Mouse (Mus musculus): Measurements from ENCODE around the gene Plcg2. TPM values are rescaled to one million over a fixed set of nuclear protein-coding genes. Genes with fewer than 3 reads are reported as not detected.

The Plcg2 gene
- polyA plus RNA-seq, 1 experiment: 14.6 TPM

DNA sequence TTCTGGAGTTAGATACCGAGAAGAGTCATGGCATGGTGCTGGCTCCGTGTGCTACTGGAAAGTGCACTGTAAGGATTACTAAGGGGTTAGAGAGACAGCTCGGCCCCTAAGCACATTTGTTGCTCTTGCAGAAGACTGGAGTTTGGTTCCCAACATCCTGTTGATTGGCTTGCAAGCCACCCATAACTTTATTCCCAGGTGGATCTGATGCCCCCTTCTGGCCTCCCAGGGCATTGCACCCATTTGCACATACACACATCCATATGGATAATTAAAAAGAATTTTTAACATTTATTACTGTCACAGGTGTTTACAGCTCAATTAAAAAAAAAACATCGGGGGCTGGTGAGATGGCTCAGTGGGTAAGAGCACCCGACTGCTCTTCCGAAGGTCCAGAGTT, 33.6 kb upstream of the Plcg2 start:
- no peak overlapping the region for H3K27ac ChIP-seq (ENCODE audit: insufficient read depth, low read depth, low read length)
- peak; percentile 59; the same call in 1 of the 2 replicates for TF ChIP-seq CTCF (IDR thresholded peaks at IDR 0.05; ENCODE audit: extremely low read depth, insufficient read length, insufficient replicate concordance, low read depth, low read length)
- no peak for TF ChIP-seq POLR2A (IDR thresholded peaks at IDR 0.05; ENCODE audit: low read depth, low read length)
- no peaks in the 10 kb centered on the region for H3K4me1 ChIP-seq (ENCODE audit: control insufficient read depth, insufficient read depth, insufficient read length, low read length)
- H3K4me3 ChIP-seq (ENCODE audit: low read depth, low read length): no peak overlapping the region
- peaks cover 4% of the 10 kb centered on the region for H3K36me3 ChIP-seq (ENCODE audit: control insufficient read depth, insufficient read depth, low read length)
- no peaks in the 10 kb centered on the region for H3K27me3 ChIP-seq (ENCODE audit: control insufficient read depth, insufficient read depth, low read length)
- WGBS: 95% methylated on average over 6 of the region's 6 CpGs

DNA sequence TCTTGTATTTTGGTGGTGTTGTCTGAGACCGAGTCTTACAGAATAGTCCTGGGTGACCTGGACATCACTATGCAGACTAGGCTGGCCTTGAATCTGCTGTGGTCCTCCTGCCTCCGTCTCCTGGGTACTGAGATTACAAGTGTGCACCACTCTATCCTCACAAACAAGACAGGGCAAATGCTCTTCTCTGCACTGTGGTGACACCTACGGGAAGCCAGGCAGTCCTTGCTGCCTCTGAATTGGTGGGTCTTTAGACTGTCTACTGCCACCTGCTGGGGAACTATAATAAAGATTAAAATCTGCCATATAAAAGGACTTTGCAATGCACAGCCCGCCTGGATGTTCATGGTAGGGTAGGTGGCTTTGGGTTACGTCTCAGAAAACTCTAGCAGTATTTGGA, 32.8 kb upstream of the Plcg2 start:
- peaks cover 3% of the 10 kb centered on the region for H3K4me1 ChIP-seq (ENCODE audit: control insufficient read depth, insufficient read depth, insufficient read length, low read length)
- peaks cover 3% of the 10 kb centered on the region; the same call in 1 of the 2 replicates for H3K27me3 ChIP-seq (ENCODE audit: control insufficient read depth, insufficient read depth, low read length)
- H3K4me3 ChIP-seq (ENCODE audit: low read depth, low read length): no peak overlapping the region
- WGBS: 20% methylated on average over 5 of the region's 5 CpGs
- no peak overlapping the region for H3K27ac ChIP-seq (ENCODE audit: insufficient read depth, low read depth, low read length)
- no peaks in the 10 kb centered on the region; the same call in 1 of the 2 replicates for H3K36me3 ChIP-seq (ENCODE audit: control insufficient read depth, insufficient read depth, low read length)
- no peak for TF ChIP-seq POLR2A (IDR thresholded peaks at IDR 0.05; ENCODE audit: low read depth, low read length)
- peak; percentile 85; the same call in 1 of the 2 replicates for TF ChIP-seq CTCF (IDR thresholded peaks at IDR 0.05; ENCODE audit: extremely low read depth, insufficient read length, insufficient replicate concordance, low read depth, low read length)

DNA sequence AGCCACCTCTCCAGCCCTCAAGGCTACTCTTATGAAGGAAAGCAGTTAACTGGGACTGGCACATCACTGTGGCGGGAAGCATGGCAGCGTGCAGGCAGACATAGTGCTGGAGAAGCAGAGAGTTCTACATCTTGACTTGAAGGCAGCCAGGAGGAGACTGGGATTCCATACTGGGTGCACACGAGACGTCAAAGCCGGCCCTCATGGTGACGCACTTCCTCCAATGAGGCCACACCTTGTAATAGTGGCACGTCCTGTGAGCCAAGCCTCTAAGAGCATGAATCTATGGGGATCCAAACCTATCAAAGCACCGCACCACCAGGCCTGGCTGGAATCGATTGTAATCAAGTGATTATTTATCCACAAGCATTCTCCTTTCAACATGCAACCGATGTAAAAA, 30.6 kb upstream of the Plcg2 start:
- Histone ChIP-seq H3K27ac (ENCODE audit: insufficient read depth, low read depth, low read length) (no peak overlapping the region), H3K27me3 (ENCODE audit: control insufficient read depth, insufficient read depth, low read length) (peaks cover 3% of the 10 kb centered on the region; the same call in 1 of the 2 replicates), H3K4me3 (ENCODE audit: low read depth, low read length) (no peak overlapping the region), H3K36me3 (ENCODE audit: control insufficient read depth, insufficient read depth, low read length) (no peaks in the 10 kb centered on the region), H3K4me1 (ENCODE audit: control insufficient read depth, insufficient read depth, insufficient read length, low read length) (peaks cover 7% of the 10 kb centered on the region)
- WGBS: 68% methylated on average over 10 of the region's 10 CpGs
- TF ChIP-seq CTCF (IDR thresholded peaks at IDR 0.05; ENCODE audit: extremely low read depth, insufficient read length, insufficient replicate concordance, low read depth, low read length) (no peak), POLR2A (IDR thresholded peaks at IDR 0.05; ENCODE audit: low read depth, low read length) (no peak)

DNA sequence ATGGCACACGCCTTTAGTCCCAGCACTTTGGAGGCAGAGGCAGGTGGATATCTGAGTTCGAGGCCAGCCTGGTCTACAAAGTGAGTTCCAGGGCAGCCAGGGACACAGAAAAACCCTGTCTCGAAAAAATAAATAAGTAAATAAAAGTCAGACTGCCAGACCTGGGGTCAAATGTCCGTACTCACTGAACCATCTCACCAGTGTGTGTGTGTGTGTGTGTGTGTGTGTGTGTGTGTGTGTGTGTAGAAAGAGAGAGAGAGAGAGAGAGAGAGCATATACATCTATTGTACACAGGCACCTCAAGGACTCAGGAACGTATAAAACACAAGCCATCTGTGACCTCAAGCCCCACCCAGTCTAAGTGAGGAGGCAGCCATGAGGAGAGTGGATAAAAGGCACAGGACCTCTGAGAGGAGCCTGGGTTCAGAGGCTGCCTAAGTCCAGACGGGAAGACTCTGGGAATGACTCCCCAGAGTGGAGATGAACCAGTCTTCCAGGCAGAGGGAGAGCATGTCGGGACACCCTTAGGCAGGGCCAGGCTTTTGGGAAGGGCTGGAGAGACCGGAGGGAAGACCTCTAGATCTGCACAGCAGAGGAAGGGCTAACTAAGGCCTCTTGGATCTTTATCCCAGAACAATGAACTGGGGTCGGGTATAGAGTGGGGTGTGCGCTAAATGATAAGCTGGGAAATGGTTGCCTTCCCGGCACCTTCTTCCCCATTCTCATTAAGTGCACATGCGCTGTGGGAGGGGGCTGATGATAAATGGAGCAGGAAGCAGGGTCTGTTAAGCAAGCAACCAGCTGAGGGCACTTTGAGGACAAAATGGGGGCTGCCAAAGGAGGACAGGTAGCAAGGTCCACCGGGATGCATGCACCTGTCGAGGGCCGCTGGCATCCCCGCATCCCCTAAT, 28.4 kb upstream of the Plcg2 start:
- Histone ChIP-seq H3K4me3 (ENCODE audit: low read depth, low read length) (no peak overlapping the region), H3K27me3 (ENCODE audit: control insufficient read depth, insufficient read depth, low read length) (peaks cover 3% of the 10 kb centered on the region; the same call in 1 of the 2 replicates), H3K27ac (ENCODE audit: insufficient read depth, low read depth, low read length) (no peak overlapping the region), H3K4me1 (ENCODE audit: control insufficient read depth, insufficient read depth, insufficient read length, low read length) (peaks cover 7% of the 10 kb centered on the region), H3K36me3 (ENCODE audit: control insufficient read depth, insufficient read depth, low read length) (no peaks in the 10 kb centered on the region)
- WGBS: 37% methylated on average over 16 of the region's 16 CpGs
- TF ChIP-seq CTCF (IDR thresholded peaks at IDR 0.05; ENCODE audit: extremely low read depth, insufficient read length, insufficient replicate concordance, low read depth, low read length) (no peak), POLR2A (IDR thresholded peaks at IDR 0.05; ENCODE audit: low read depth, low read length) (no peak)

DNA sequence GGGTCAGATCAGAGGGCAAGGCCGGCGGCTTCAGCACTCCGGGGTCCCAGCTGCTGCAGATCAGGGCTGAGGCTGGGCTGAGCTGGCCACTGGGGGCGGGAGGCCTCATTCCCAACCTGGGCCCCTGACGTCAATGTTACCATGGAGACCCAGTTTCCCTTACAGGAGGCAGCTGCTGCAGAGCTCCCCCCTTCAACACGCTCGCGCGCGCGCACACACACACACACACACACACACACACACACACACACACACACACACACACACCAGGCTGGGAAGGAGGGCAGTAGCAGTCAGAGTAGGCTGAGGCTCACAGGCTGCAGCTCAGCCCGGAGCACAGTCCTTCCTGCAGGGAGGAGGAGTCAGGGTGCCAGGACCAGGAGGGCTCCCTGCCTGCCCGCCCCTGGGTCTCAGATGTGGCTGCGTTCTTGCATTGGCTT, 27.7 kb upstream of the Plcg2 start:
- TF ChIP-seq POLR2A (IDR thresholded peaks at IDR 0.05; ENCODE audit: low read depth, low read length) (no peak), CTCF (IDR thresholded peaks at IDR 0.05; ENCODE audit: extremely low read depth, insufficient read length, insufficient replicate concordance, low read depth, low read length) (no peak)
- H3K36me3 ChIP-seq (ENCODE audit: control insufficient read depth, insufficient read depth, low read length): no peaks in the 10 kb centered on the region
- WGBS: 4% methylated on average over 11 of the region's 14 CpGs
- peaks cover 7% of the 10 kb centered on the region for H3K4me1 ChIP-seq (ENCODE audit: control insufficient read depth, insufficient read depth, insufficient read length, low read length)
- H3K27me3 ChIP-seq (ENCODE audit: control insufficient read depth, insufficient read depth, low read length): peaks cover 3% of the 10 kb centered on the region; the same call in 1 of the 2 replicates
- no peak overlapping the region for H3K4me3 ChIP-seq (ENCODE audit: low read depth, low read length)
- H3K27ac ChIP-seq (ENCODE audit: insufficient read depth, low read depth, low read length): no peak overlapping the region

DNA sequence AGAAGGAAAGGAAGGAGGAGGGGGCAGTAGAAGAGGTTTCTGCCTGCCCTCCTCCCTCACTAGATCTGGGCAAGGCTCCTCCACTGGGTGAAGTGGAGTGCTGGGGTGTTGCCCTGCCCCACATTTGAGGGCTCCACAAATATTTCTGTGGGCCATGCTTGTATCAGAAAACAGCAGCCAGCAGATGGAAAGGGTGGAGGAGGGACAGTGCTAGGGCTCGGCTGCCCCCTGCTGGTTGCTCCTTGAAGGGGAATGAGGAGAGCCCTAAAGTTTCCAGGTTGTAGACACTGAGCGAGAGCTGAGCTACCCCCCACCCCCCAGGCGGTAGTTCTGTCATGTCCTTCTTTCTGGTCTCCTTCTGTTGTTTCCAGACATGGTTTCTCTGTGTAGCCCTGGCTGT, 26.9 kb upstream of the Plcg2 start:
- 12% methylated on average over 3 of the region's 3 CpGs for WGBS
- Histone ChIP-seq H3K36me3 (ENCODE audit: control insufficient read depth, insufficient read depth, low read length) (no peaks in the 10 kb centered on the region), H3K4me3 (ENCODE audit: low read depth, low read length) (no peak overlapping the region), H3K27me3 (ENCODE audit: control insufficient read depth, insufficient read depth, low read length) (peaks cover 3% of the 10 kb centered on the region; the same call in 1 of the 2 replicates), H3K27ac (ENCODE audit: insufficient read depth, low read depth, low read length) (no peak overlapping the region), H3K4me1 (ENCODE audit: control insufficient read depth, insufficient read depth, insufficient read length, low read length) (peaks cover 8% of the 10 kb centered on the region)
- TF ChIP-seq POLR2A (IDR thresholded peaks at IDR 0.05; ENCODE audit: low read depth, low read length) (no peak), CTCF (IDR thresholded peaks at IDR 0.05; ENCODE audit: extremely low read depth, insufficient read length, insufficient replicate concordance, low read depth, low read length) (peak; percentile 83)

DNA sequence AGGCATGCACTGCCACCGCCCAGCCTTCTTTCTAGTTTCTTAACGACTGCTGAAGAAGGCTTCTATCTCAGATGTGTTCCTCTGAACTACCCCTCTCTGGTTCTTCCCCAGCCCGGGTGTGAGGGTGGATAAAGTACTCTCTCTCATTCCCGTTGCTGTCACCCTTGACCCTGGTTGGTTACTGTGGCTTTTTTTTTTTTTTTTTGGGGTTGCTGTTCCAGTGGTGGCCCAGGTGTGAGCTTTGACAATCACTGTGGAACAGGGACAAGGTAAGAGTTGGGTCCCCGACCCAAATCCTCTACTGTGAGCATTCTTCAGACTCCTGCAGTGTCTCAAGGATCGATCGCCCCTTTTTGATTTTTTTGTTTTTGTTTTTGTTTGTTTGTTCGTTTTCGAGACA, 26.4 kb upstream of the Plcg2 start:
- 62% methylated on average over 9 of the region's 9 CpGs for WGBS
- TF ChIP-seq CTCF (IDR thresholded peaks at IDR 0.05; ENCODE audit: extremely low read depth, insufficient read length, insufficient replicate concordance, low read depth, low read length) (no peak), POLR2A (IDR thresholded peaks at IDR 0.05; ENCODE audit: low read depth, low read length) (no peak)

More for the DNA sequence above, 26.4 kb upstream of the Plcg2 start:
- H3K36me3 ChIP-seq (ENCODE audit: control insufficient read depth, insufficient read depth, low read length): no peaks in the 10 kb centered on the region
- peaks cover 3% of the 10 kb centered on the region; the same call in 1 of the 2 replicates for H3K27me3 ChIP-seq (ENCODE audit: control insufficient read depth, insufficient read depth, low read length)
- no peak overlapping the region for H3K27ac ChIP-seq (ENCODE audit: insufficient read depth, low read depth, low read length)
- peaks cover 8% of the 10 kb centered on the region for H3K4me1 ChIP-seq (ENCODE audit: control insufficient read depth, insufficient read depth, insufficient read length, low read length)
- H3K4me3 ChIP-seq (ENCODE audit: low read depth, low read length): no peak overlapping the region
